Mouse (Mus musculus) midbrain, embryonic 13.5 days (tissue): ENCODE measurements around the gene Tspan17. TPM values are rescaled to one million over a fixed set of nuclear protein-coding genes. Genes with fewer than 3 reads are reported as not detected.
A peak's percentile ranks its signal among the peaks of the same experiment; 100 is the strongest.
"Not testable (repeated sequence)": the region's sequence is repeated elsewhere in the genome, so short reads cannot be mapped to it uniquely, and the experiment has no call there.

Source experiments
- ATAC-seq: fragments of 200-750 bp; cut with Nextera tagmentation; 2 replicates; pipeline ENCODE4 v1.8.0; 2017; ENCODE audit warnings: mild to moderate bottlenecking, moderate TSS enrichment, moderate library complexity
- H3K27ac ChIP-seq: fragments of 300-500 bp; sonication (generic); 2 replicates; pipeline ENCODE4 v1.5.1; 2015; ENCODE audit warnings: inconsistent platforms, mild to moderate bottlenecking, moderate library complexity
- H3K27me3 ChIP-seq: fragments of 300-500 bp; sonication (generic); 2 replicates; pipeline ENCODE4 v1.6.1; 2015; ENCODE audit warnings: mild to moderate bottlenecking, inconsistent platforms
- H3K36me3 ChIP-seq: fragments of 300-500 bp; sonication (generic); 2 replicates; pipeline ENCODE4 v1.6.1; 2015; ENCODE audit warnings: mild to moderate bottlenecking, inconsistent platforms
- H3K4me1 ChIP-seq: fragments of 300-500 bp; sonication (generic); replicated peaks from 2 replicates; pipeline ENCODE4 v1.6.1; 2015; ENCODE audit warnings: inconsistent platforms
- H3K4me2 ChIP-seq: fragments of 300-500 bp; sonication (generic); replicated peaks from 2 replicates; pipeline ENCODE4 v1.6.1; 2015; ENCODE audit warnings: moderate library complexity, mild to moderate bottlenecking, inconsistent platforms
- H3K4me3 ChIP-seq: fragments of 300-500 bp; sonication (generic); replicated peaks from 2 replicates; pipeline ENCODE4 v1.5.1; 2015; ENCODE audit warnings: mild to moderate bottlenecking, inconsistent platforms
- H3K9ac ChIP-seq: fragments of 300-500 bp; sonication (generic); replicated peaks from 2 replicates; pipeline ENCODE4 v1.6.1; 2015; ENCODE audit warnings: mild to moderate bottlenecking, inconsistent platforms
- H3K9me3 ChIP-seq: fragments of 300-500 bp; sonication (generic); 2 replicates; pipeline ENCODE4 v1.6.1; 2016; ENCODE audit warnings: mild to moderate bottlenecking, inconsistent platforms
- WGBS: fragments of 180-500 bp; shearing (Covaris S2); methylation state at CpG from one replicate; pipeline ENCODE4 v1.1.7; 2015; 5-methylcytosine and 5-hydroxymethylcytosine counted together
- polyA plus RNA-seq: library from polyadenylated mRNA; unstranded; fragments of >200 nt; fragmentation: Nextera tagmentation; extraction: Ambion mirVana; gene quantifications from 2 replicates; pipeline ENCODE4 v1.2.1, GENCODE M21; 2015

The Tspan17 gene
- polyA plus RNA-seq, 1 experiment from 2014 or later = 30.5 TPM

- no peaks in the 10 kb centered on the region for H3K9me3 ChIP-seq
- H3K27me3 ChIP-seq = peaks cover 59% of the 10 kb centered on the region
- no peak overlapping the region for H3K9ac ChIP-seq
- H3K4me3 ChIP-seq = no peak overlapping the region
- H3K4me1 ChIP-seq = peaks cover 16% of the 10 kb centered on the region
- H3K4me2 ChIP-seq = no peak overlapping the region; the same call in 1 of the 2 replicates
- H3K36me3 ChIP-seq = no peaks in the 10 kb centered on the region
- no peak for ATAC-seq
- WGBS = 83% methylated on average over 4 of the region's 4 CpGs
- no peak overlapping the region for H3K27ac ChIP-seq
Observed at GRCm38 (mm10) chr13:54767012-54767411, 22.2 kb upstream of the Tspan17 start.

- no peaks in the 10 kb centered on the region for H3K9me3 ChIP-seq
- H3K36me3 ChIP-seq = no peaks in the 10 kb centered on the region
- ATAC-seq = no peak
- peaks cover 6% of the 10 kb centered on the region; the same call in 1 of the 2 replicates for H3K4me1 ChIP-seq
- H3K27ac ChIP-seq = peak overlapping the region; percentile 44; the same call in 1 of the 2 replicates
- H3K4me2 ChIP-seq = no peak overlapping the region
- 76% methylated on average over 3 of the region's 3 CpGs for WGBS
- H3K4me3 ChIP-seq = no peak overlapping the region
- H3K9ac ChIP-seq = no peak overlapping the region
- H3K27me3 ChIP-seq = no peaks in the 10 kb centered on the region
Observed at GRCm38 (mm10) chr13:54780592-54780991, 8.6 kb upstream of the Tspan17 start.

DNA sequence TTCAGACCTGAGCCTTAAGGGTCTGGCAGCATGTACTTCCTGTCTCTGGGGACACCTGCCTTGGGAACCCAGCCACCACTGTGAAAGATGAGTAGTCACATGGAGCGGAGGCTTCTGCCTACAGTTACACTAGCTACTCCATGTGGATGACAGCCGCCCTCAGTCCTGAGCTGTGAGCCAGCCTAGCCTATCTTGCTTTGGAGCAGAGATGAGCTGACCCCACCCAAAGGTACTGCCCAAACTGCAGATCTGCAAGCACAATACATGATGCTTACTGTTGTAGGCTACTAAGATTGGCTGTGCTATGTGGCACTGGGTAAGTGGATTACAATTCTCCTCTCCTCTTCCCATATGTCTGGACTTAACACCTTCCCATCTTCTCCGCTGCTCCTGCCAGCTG lies 8.1 kb upstream of the Tspan17 start:
- Histone ChIP-seq H3K27ac (peak overlapping the region; percentile 44; the same call in 1 of the 2 replicates), H3K4me2 (no peak overlapping the region), H3K36me3 (no peaks in the 10 kb centered on the region), H3K4me3 (no peak overlapping the region), H3K9me3 (no peaks in the 10 kb centered on the region), H3K9ac (no peak overlapping the region), H3K27me3 (no peaks in the 10 kb centered on the region), H3K4me1 (peaks cover 6% of the 10 kb centered on the region; the same call in 1 of the 2 replicates)
- WGBS = 92% methylated on average over 3 of the region's 3 CpGs
- ATAC-seq = no peak

- Histone ChIP-seq H3K27ac (no peak overlapping the region), H3K36me3 (no peaks in the 10 kb centered on the region), H3K9me3 (no peaks in the 10 kb centered on the region), H3K4me2 (no peak overlapping the region), H3K9ac (no peak overlapping the region), H3K4me1 (peaks cover 6% of the 10 kb centered on the region; the same call in 1 of the 2 replicates), H3K4me3 (no peak overlapping the region), H3K27me3 (no peaks in the 10 kb centered on the region)
- 37% methylated on average over 2 of the region's 2 CpGs for WGBS
- no peak for ATAC-seq
Observed at GRCm38 (mm10) chr13:54783235-54783634, 5.9 kb upstream of the Tspan17 start.

GRCm38 (mm10) chr13:54783698-54784097 lies 5.5 kb upstream of the Tspan17 start, which contains the start of gene Eif4e1b:
Eif4e1b (plus strand) TSS chr13:54783998.
- Histone ChIP-seq H3K9me3 (no peaks in the 10 kb centered on the region), H3K9ac (no peak within 1 kb of the TSS), H3K36me3 (no peaks in the 10 kb centered on the region), H3K27me3 (no peaks in the 10 kb centered on the region), H3K27ac (no peak within 1 kb of the TSS), H3K4me3 (no peak within 1 kb of the TSS), H3K4me1 (peaks cover 6% of the 10 kb centered on the region; the same call in 1 of the 2 replicates), H3K4me2 (no peak within 1 kb of the TSS)
- WGBS = 90% methylated on average over 4 of the region's 4 CpGs
- no peak for ATAC-seq

DNA sequence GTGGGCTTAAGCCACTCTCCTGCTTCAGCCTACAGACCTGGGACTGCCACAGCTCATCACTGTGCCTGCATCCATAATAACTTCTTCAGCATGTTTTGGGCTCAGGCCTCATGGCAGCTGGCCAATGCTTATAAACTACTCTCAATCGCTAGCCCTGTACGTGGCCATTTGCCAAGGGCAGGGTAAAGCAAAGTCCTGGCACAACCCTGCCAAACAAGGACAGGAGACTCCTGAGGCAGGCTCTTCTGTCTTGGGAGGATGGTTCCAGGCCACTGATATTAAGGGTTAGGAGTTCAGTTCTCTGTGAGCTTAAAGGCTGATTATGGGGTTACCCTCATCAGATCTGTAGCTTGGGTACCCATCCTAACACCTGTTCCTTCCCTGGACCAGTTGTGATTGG lies 1.6 kb upstream of the Tspan17 start:
- peaks cover 28% of the 10 kb centered on the region for H3K27me3 ChIP-seq
- not testable (repeated sequence) for H3K27ac ChIP-seq, H3K36me3 ChIP-seq, H3K4me2 ChIP-seq, ATAC-seq, H3K4me3 ChIP-seq, H3K9me3 ChIP-seq, H3K9ac ChIP-seq
- WGBS = 73% methylated on average over 2 of the region's 2 CpGs
- peaks cover 20% of the 10 kb centered on the region for H3K4me1 ChIP-seq

DNA sequence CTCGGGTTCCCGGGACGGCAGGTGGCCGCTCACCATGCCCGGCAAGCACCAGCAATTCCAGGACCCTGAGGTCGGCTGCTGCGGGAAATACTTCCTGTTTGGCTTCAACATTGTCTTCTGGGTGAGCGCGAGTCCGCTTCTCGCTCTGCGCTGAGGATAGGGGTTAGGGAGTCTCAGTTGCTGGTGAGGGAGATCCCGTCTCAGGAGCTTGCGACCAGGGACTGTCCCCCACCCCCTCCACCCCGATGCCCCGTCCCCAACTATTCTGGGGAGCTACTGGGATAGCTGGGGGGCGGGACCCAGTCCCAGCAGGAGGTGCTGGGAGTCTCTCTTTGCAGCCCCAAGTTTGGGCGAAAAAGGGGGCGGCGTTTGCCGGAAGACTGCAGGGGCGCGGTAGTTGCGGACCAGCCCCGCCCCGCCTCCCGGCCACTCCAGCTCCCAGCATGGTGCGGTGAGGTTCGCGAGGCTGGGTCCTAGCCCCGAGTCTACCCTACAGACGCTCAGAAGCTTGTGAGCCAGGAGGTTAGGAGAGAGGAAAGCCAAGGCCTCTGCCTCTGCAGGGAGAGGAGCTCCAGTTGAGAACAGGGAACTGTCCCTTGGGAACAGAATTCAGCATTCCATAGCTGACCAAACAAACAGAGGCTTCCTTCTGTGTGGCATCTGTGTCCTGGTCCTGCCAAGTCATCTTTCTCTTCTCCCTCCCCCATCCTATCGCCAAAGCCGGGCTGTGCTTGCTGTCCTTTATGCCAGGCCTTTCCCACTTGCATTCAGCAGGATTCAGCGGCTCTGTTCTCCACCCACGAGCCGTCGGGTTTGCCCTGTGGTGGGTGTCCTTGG lies 602 bp downstream of the Tspan17 start:
- Histone ChIP-seq H3K4me3 (peak overlapping the region; percentile 60), H3K4me2 (peak overlapping the region; percentile 86), H3K36me3 (no peaks in the 10 kb centered on the region), H3K9ac (peak overlapping the region; percentile 60), H3K9me3 (no peaks in the 10 kb centered on the region), H3K27me3 (peaks cover 32% of the 10 kb centered on the region), H3K27ac (no peak overlapping the region), H3K4me1 (peaks cover 20% of the 10 kb centered on the region)
- ATAC-seq = peak; percentile 62
- WGBS = 1% methylated on average over 38 of the region's 38 CpGs

DNA sequence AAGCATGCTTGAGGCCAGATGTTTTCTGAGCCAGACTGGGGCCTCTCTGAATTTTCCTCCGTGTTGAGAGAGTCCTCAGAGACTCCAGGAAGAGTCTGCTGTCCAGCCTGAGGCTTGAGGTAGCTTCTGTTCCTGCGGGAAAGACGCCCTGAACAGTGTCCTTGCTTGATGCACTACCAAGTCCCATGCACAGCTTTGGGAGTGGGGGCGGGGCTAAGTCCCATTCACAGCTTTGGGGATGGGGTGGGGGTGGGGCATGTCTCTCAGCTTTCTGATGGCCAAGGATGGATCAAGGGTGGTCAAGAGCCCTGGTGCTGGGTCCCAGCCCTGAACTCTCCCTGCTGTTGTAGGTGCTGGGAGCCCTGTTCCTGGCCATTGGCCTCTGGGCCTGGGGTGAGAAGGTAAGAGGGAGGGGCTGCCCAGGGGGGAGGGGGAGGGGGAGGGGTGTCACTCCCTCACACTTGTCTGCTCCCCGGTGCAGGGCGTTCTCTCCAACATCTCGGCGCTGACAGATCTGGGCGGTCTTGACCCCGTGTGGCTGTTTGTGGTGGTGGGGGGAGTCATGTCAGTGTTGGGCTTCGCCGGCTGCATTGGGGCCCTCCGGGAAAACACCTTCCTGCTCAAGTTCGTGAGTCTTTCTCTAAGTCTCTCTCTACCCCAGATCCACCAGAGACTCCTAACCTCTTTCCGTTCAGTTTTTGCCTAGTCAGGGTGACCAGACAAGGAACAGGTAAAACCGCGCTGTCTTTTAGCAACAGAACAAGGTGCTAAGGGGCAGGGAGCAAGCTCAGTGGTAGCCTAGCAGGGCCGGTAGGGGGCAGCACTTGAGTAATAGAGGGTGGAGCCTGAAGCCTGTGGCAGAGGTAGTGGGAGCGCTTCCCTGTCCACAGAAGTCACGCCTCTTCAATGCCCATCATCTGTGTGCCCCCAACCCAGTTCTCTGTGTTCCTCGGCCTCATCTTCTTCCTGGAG lies 3.4 kb downstream of the Tspan17 start:
- Histone ChIP-seq H3K27ac (no peak overlapping the region), H3K4me3 (no peak overlapping the region), H3K9ac (no peak overlapping the region), H3K36me3 (no peaks in the 10 kb centered on the region), H3K4me1 (peaks cover 20% of the 10 kb centered on the region), H3K27me3 (peaks cover 39% of the 10 kb centered on the region), H3K4me2 (no peak overlapping the region), H3K9me3 (no peaks in the 10 kb centered on the region)
- ATAC-seq = no peak
- WGBS = 19% methylated on average over 20 of the region's 21 CpGs

DNA sequence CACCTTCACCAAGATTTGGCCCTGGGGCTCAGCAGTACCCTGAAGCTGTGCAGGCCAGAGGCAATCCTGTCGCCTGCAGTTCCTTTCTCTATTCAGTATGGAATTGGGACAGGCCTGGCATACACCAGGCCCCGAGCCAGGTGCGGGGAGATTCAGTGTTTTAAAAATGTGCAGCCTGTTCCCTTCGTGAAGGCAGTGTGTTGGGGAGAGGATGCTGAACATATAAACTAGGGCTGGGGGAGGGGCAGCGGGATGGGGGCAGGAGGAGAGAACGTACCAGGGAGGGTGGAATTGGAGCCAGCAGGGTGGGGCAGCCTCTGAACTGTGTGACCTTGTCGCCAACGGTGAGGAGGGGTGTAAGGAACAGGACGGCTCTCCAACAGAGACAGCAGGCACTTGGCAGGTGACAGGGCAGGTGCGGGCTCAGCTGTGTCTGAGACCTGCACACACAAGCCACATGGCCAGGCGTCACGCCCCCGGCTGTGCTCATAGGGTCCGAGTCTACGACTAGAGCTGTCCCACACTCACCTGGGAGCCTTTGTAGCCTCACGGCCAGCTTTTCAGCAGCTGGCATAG lies 4.9 kb downstream of the Tspan17 start:
- WGBS = 79% methylated on average over 16 of the region's 16 CpGs
- Histone ChIP-seq H3K4me1 (peaks cover 17% of the 10 kb centered on the region), H3K36me3 (no peaks in the 10 kb centered on the region), H3K4me3 (no peak overlapping the region), H3K9me3 (no peaks in the 10 kb centered on the region), H3K4me2 (no peak overlapping the region), H3K27ac (no peak overlapping the region), H3K9ac (no peak overlapping the region), H3K27me3 (peaks cover 52% of the 10 kb centered on the region)
- no peak for ATAC-seq

DNA sequence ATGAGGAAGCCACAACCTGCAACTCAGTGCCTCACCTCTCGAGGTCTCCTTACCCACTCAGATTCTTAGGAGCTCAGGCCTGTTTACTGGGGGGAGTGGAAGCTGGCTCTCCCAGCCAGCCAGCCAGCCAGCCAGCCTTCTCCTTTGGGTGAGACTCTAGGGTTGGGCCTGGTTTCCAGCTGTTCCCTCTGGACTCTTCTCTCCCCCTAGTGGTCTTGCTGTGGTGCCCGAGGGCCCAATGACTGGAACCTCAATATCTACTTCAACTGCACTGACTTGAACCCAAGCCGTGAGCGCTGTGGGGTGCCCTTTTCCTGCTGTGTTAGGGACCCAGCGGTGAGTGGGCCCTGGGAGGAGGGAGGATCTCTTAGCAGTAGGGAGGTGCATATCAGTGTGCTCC lies 5.7 kb downstream of the Tspan17 start:
- 44% methylated on average over 5 of the region's 5 CpGs for WGBS
- no peak for ATAC-seq
- H3K4me2 ChIP-seq = no peak overlapping the region
- no peak overlapping the region for H3K4me3 ChIP-seq
- peaks cover 10% of the 10 kb centered on the region for H3K4me1 ChIP-seq
- H3K9me3 ChIP-seq = no peaks in the 10 kb centered on the region
- H3K36me3 ChIP-seq = no peaks in the 10 kb centered on the region
- peaks cover 56% of the 10 kb centered on the region for H3K27me3 ChIP-seq
- H3K27ac ChIP-seq = no peak overlapping the region
- no peak overlapping the region for H3K9ac ChIP-seq

GRCm38 (mm10) chr13:54797356-54797755 lies 8.2 kb downstream of the Tspan17 start:
- no peak for ATAC-seq

More at GRCm38 (mm10) chr13:54797356-54797755, 8.2 kb downstream of the Tspan17 start:
- 42% methylated on average over 4 of the region's 4 CpGs for WGBS
- Histone ChIP-seq H3K9me3 (no peaks in the 10 kb centered on the region), H3K27me3 (peaks cover 37% of the 10 kb centered on the region; the same call in 1 of the 2 replicates), H3K9ac (no peak overlapping the region), H3K36me3 (no peaks in the 10 kb centered on the region), H3K4me3 (no peak overlapping the region), H3K4me2 (no peak overlapping the region), H3K4me1 (no peaks in the 10 kb centered on the region), H3K27ac (no peak overlapping the region)
